Mouse (Mus musculus): ENCODE data around the gene Col28a1.

The Col28a1 gene

GRCm38 (mm10) chr6:8118577-8118976 lies 73.8 kb downstream of the Col28a1 start:
- in situ Hi-C loops (cut with MboI) = no loop called here

GRCm38 (mm10) chr6:8105870-8106706 lies 86.3 kb downstream of the Col28a1 start:
- in situ Hi-C loops (cut with MboI) = no loop called here

GRCm38 (mm10) chr6:8101224-8101623 lies 91.2 kb downstream of the Col28a1 start:
- in situ Hi-C loops (cut with MboI) = no loop called here

- in situ Hi-C loops (cut with MboI) = no loop called here
Observed at GRCm38 (mm10) chr6:8095856-8096255, 96.6 kb downstream of the Col28a1 start.

GRCm38 (mm10) chr6:8094160-8094953 lies 98.1 kb downstream of the Col28a1 start:
- in situ Hi-C loops (cut with MboI) = no loop called here

- in situ Hi-C loops (cut with MboI) = no loop called here
Observed at GRCm38 (mm10) chr6:8093556-8093955, 98.9 kb downstream of the Col28a1 start.

GRCm38 (mm10) chr6:8086847-8087246 lies 105.6 kb downstream of the Col28a1 start:
- in situ Hi-C loops (cut with MboI) = no loop called here

GRCm38 (mm10) chr6:8084806-8085205 lies 107.6 kb downstream of the Col28a1 start:
- in situ Hi-C loops (cut with MboI) = no loop called here

- in situ Hi-C loops (cut with MboI) = no loop called here
Observed at GRCm38 (mm10) chr6:8083196-8083595, 109.2 kb downstream of the Col28a1 start.

- in situ Hi-C loops (cut with MboI) = no loop called here
Observed at GRCm38 (mm10) chr6:8077572-8078146, 114.8 kb downstream of the Col28a1 start.

GRCm38 (mm10) chr6:8074914-8075313 lies 117.5 kb downstream of the Col28a1 start:
- in situ Hi-C loops (cut with MboI) = no loop called here

- in situ Hi-C loops (cut with MboI) = no loop called here
Observed at GRCm38 (mm10) chr6:8068979-8069378, 123.4 kb downstream of the Col28a1 start.

GRCm38 (mm10) chr6:8068394-8068793 lies 124.0 kb downstream of the Col28a1 start:
- in situ Hi-C loops (cut with MboI) = no loop called here

- in situ Hi-C loops (cut with MboI) = no loop called here
Observed at GRCm38 (mm10) chr6:8067124-8067523, 125.3 kb downstream of the Col28a1 start.

GRCm38 (mm10) chr6:8066208-8066607 lies 126.2 kb downstream of the Col28a1 start:
- in situ Hi-C loops (cut with MboI) = no loop called here

- in situ Hi-C loops (cut with MboI) = no loop called here
Observed at GRCm38 (mm10) chr6:8059199-8059598, 133.2 kb downstream of the Col28a1 start.

GRCm38 (mm10) chr6:8048216-8048615 lies 144.2 kb downstream of the Col28a1 start:
- in situ Hi-C loops (cut with MboI) = no loop called here

- in situ Hi-C loops (cut with MboI) = no loop called here
Observed at GRCm38 (mm10) chr6:8046446-8046845, 146.0 kb downstream of the Col28a1 start.

- in situ Hi-C loops (cut with MboI) = no loop called here
Observed at GRCm38 (mm10) chr6:8045825-8046224, 146.6 kb downstream of the Col28a1 start.

GRCm38 (mm10) chr6:8028711-8029110 lies 163.7 kb downstream of the Col28a1 start:
- in situ Hi-C loops (cut with MboI) = no loop called here

GRCm38 (mm10) chr6:8025332-8026129 lies 166.9 kb downstream of the Col28a1 start:
- in situ Hi-C loops (cut with MboI) = no loop called here

- in situ Hi-C loops (cut with MboI) = no loop called here
Observed at GRCm38 (mm10) chr6:8023527-8023926, 168.9 kb downstream of the Col28a1 start.
